Mouse (Mus musculus): ENCODE measurements around the gene Atf1.

Gene Atf1

GRCm38 (mm10) chr15:100216173-100216572, 11.4 kb upstream of the Atf1 start:
- DNase-seq (ENCODE audit: low read depth, low spot score): no peak

- DNase-seq (ENCODE audit: low read depth, low spot score): no peak
Observed at GRCm38 (mm10) chr15:100218018-100218417, 9.6 kb upstream of the Atf1 start.

GRCm38 (mm10) chr15:100219396-100219795, 8.2 kb upstream of the Atf1 start:
- DNase-seq (ENCODE audit: low read depth, low spot score): peak; percentile 74

DNA sequence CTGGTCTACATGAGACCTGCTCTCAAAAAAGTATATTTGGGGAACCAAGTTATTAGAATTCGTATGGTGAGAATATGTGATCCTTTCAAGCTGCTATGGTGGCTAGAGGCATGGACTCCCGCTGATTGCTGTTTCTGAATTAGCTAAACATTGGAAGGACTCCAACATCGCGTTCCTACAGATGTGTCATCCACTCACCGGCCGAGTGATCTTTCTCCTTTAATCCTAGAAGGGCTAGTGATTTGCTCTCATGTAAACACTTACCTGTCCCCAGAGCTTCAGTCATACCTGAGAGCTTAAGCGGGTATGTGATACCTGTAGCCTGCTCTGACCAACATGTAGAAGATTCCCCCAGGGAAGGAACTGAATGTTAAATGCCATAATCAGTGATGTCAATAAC, 6.7 kb upstream of the Atf1 start:
- no peak for DNase-seq (ENCODE audit: low read depth, low spot score)

GRCm38 (mm10) chr15:100225381-100225780, 2.2 kb upstream of the Atf1 start:
- no peak for DNase-seq (ENCODE audit: low read depth, low spot score)

DNA sequence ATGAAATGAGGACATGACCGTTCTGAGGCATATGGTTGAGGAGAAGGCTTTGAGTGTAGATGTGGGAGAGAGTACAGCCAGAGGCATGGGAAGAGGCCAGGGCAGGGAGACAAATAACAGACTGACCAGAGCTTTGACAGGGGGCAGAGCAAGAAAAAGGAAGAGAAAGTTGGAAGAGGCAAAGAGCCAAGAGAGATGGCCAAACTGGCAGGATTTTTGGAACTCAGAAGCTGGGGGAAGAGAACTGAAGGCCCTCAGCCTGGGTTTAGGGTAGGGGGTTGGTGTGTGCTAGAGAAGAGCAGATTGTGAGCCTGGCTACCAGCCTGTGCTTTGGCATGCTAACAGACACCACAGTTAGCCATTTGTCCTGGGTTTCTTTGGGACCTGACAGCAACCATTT, 1.7 kb upstream of the Atf1 start:
- DNase-seq (ENCODE audit: low read depth, low spot score): no peak

DNA sequence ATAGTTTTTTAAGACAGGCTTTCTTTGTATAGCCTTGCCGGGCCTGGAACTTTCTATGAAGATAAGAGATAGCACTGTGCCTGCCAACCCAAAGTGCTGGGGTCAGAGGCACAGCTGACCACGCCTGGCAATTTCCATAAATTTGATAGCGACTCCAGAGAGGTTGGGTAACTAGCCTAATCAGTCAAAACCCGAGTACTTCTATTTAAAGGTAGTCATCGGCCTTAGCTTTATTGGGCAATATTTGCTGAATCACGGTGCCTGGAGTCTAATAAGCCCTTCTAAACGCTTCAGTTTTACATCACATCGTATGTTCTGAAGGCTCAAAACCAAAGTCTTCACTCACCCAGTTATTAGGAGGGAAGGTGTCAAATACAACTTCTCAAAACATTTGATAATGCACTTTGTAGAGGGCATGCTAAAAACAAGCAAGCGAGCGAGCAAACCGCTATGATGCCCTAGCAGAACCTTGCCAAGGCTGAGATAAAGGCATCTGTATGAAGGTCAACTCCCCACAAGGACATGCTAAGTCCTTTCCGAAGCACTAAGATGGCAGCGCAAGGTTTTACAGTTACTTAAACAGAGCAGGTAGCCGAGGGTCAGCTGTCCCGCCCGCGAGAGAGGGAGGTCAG, 472 bp upstream of the Atf1 start:
- DNase-seq (ENCODE audit: low read depth, low spot score): peak; percentile 28

DNA sequence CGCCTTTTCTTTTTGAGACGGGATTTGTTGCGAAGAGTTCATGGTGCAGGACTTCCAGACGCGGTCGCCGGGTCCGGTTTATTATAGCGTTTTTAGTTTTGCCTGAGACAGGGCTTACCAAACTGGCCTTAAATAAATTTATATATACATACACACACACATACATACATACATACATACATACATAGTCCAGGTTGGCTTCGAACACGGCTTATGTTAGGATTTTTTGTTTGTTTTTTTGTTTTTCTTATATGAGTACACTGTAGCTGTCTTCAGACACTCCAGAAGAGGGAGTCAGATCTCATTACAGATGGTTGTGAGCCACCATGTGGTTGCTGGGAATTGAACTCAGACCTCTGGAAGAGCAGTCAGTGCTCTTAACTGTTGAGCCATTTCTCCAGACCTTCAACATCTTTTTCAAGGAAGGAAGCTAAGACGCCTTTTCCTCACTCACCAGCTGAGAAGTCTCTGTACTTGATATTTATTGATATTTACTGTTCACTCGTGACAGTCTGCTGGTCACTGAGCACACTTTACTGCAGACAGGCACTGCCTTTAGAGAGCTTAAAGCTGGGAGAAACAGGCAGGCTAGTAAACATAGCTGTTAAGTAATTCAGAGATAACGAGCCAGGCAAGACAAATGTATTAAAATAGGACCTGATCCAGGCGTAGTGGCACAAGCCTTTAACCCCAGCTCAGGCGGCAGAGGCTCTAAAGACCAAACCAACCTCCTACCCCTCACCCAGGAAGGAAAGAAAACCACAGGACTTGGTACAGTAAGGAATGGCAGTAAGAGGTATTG, 1.1 kb downstream of the Atf1 start:
- no peak for DNase-seq (ENCODE audit: low read depth, low spot score)

DNA sequence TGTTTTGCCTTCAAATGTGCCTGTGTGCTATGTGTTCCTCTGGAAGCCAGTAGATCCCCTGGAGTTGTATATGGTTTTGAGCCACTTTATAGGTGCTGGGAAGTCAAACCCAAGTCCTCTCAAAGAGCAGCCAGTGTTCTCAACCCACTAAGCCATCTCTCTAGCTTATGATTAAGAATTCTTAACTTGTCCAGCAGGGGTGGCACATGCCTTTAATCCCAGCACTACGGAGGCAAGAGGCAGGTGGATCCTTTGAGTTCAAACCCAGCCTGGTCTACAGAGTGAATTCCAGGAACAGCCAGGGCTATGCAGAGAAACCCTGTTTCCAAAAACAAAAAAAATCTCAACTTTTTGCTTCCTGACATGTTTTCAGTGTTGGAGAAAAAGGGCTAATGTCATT, 3.0 kb downstream of the Atf1 start:
- peak; percentile 64 for DNase-seq (ENCODE audit: low read depth, low spot score)

GRCm38 (mm10) chr15:100231616-100232525, 4.3 kb downstream of the Atf1 start:
- peak; percentile 54 for DNase-seq (ENCODE audit: low read depth, low spot score)

- no peak for DNase-seq (ENCODE audit: low read depth, low spot score)
Observed at GRCm38 (mm10) chr15:100235208-100235965, 7.8 kb downstream of the Atf1 start.

GRCm38 (mm10) chr15:100236952-100237351, 9.3 kb downstream of the Atf1 start:
- DNase-seq (ENCODE audit: low read depth, low spot score): no peak

DNA sequence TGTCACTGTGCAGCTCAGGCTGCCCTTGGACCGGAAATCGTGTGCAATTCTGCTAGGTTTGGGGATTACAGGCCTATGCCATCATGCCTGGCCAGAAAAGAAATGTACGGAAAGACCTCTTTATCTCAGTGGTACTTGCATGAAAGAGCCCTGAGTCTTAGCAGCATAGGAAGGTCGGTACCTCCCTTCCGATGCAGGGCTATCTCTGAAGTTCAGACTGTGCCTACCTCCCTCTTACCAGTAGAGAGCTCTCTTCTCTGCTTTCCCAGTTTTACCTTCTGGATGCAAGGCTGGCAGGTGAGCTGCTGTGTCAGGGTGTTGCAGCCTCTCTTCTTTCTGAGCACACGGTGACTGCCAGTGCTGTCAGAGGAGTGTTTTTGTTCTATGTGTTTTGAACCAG, 14.2 kb downstream of the Atf1 start:
- DNase-seq (ENCODE audit: low read depth, low spot score): peak; percentile 65

DNA sequence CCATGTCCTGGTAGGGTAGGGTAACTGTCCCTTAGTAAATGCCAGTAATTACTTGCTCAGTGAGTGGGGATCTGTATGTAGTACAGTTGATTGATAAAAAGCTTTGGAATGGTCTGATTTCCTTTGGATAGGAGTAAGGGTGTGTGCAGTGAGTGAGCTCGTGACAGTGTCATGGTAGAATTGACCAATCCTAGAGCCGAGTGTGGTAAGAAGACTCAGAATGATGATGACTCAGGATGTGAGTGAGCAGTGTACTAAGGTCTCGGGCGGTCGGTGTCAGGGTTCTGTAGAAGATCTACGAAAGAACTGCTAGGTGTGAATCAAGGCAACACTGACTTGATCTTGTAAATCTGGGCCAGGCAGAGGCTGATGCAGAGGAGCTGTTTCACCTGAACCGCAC, 18.3 kb downstream of the Atf1 start:
- no peak for DNase-seq (ENCODE audit: low read depth, low spot score)

GRCm38 (mm10) chr15:100247296-100247695, 19.7 kb downstream of the Atf1 start:
- DNase-seq (ENCODE audit: low read depth, low spot score): peak; percentile 40

DNA sequence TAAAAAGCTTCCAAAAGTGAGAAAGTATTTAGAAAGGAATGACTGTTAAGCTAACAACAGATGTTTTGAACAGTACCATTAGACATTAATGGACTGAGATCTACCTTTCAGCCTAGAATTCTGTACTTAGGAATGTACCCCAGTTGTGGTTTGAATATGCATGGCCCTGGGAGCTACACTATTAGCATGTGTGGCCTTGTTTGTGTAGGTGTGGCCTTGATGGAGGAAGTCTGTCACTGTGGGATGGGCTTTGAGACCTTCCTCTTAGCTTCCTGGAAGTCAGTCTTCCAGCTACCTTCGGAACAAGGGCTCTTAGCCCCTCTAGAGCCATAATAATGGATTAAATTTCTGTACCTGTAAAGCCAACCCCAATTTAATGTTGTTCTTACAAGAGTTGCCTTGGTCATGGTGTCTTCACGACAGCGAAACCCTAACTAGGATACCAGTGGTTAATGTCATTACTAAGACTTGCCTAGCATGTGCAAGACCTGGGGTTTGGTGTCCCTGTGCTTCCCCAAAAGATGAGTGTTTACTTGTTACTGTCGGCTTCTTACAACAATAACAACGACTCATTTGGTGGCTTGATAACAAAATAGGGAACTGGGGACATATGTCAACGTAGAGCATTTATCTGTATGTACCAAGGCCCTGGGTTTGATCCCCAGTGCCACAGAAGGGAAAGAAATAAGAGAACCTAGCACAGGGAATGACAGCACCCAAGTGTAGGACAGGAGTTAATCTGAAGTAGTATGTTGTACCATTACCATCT, 21.2 kb downstream of the Atf1 start:
- peak; percentile 84 for DNase-seq (ENCODE audit: low read depth, low spot score)

DNA sequence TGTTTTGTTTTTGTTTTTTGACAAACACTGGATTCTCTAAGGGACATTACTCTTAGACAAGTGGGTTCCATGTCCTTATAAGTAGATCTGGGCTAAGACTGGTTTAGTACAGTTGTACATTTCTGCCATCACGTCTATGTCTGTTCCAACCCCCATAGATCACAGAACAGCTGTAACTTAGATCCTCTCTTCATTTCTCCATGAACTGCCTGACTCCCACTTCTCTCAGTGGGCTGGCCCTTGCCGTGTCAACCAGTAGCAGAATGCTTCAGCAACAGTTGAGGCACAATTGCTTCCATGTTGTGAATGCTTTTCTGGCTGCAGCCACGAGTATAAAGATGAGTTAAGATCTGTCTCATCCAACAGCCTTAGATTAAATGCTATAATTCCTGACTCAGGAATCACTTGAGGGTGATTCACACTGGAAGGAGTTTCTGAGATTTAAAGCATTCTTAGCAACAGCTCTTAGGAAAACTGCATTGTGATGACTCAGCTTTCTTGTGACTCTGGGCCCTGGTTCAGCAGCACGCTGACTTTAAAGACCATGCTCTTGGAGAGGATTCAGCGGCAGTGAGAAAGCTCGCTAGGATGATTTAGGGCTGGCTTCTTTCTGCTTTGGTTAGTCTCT, 23.6 kb downstream of the Atf1 start:
- no peak for DNase-seq (ENCODE audit: low read depth, low spot score)

DNA sequence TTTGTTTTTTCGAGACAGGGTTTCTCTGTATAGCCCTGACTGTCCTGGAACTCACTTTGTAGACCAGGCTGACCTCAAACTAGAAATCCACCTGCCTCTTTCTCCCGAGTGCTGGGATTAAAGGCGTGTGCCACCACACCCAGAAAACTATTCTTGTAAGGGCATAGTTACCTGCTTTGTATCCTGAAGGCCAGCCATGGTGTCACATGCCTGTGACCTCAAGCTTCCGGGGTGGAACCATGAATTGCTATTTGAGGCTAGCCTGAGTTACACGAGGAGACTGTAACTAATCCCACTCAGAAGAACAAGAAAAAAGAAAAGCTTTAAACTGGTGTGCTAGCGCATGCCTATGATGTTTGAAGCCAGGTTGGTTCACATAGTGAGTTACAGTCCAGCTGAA, 28.8 kb downstream of the Atf1 start:
- peak; percentile 83 for DNase-seq (ENCODE audit: low read depth, low spot score)

DNA sequence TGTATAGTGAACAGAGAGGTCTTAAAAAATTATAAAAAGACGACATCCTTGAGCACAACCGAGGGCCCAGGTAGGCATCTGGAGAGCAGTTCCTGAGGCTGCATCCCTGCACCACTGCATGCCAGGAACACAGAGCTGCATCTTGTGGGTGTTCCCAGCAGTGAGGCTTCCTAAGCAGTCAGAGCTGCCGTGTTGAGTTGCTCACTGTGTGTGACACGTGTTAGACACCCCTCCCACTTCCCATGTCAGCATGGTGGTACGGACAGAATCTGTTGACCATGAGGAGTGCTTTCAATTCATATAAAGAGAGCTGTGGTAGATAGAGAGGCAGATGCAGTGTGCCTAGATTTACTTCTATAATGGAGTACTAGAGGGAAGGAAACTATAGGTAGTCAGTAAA, 29.7 kb downstream of the Atf1 start:
- DNase-seq (ENCODE audit: low read depth, low spot score): no peak
